Mouse (Mus musculus): ENCODE data around the gene Lcn8. TPM values are rescaled to one million over a fixed set of nuclear protein-coding genes. Genes with fewer than 3 reads are reported as not detected.
"Not testable (repeated sequence)": the region's sequence is repeated elsewhere in the genome, so short reads cannot be mapped to it uniquely, and the experiment has no call there.

Gene Lcn8
- total RNA-seq, 2 experiments from 2014 or later = not detected

DNA sequence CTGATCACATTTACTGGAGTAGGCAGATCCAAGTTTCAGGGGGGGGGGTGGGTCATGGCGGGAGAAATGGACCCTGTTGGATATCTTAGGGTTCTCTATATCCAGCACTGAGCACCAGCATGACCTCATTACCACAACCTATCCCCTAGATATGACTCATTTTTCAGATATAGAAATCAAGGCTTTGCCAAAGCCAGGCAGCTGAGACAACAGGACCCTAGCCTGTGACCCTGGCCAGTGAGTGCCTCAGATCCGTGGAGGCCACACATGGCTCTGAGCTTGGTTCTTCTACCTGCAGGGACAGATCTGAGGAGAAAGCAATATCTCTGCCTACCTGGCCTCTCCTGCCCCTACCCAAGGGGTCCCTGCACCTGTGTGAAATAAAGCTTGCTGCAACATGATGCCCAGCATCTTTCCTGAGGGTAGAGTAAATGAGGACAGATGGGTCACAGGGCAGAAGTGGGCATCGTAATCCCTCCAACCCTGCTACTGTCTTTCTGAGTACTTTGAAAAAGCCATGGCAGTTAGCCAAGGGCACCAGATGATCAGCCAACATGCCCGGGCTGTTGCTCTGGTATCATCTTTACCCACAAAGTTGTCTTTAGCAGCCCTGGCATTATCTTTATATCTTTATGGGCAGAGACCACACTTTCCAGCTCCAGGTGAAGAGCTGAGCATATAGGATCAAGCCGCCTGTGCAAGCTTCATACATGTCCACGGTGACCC is 8.5 kb downstream of the Lcn8 start:
- DNase-seq (ENCODE audit: low spot score in 2 of 2) = no peak
- intact Hi-C loops (cut with DNase I) = no loop called here

DNA sequence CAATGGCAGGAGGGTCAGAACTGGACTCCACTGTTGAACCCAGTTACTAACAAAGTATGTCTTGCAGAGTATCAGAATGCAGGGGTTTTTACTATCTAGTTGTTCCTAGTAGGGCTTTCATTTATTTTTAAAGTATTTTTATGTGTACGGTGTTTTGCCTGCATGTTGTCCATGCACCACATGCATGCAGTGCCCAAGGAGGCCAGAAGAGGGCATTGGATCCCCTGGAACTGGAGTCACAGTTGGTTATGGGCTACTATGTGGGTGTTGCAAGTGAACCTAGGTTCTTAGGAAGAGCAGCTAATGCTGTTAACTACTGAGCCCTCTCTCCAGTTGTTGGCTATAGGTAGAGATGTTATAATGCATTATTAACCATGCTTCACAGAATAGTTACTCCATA is 10.6 kb downstream of the Lcn8 start:
- intact Hi-C loops (cut with DNase I) = no loop called here
- DNase-seq (ENCODE audit: low spot score in 2 of 2) = peak; percentile 52 to 62

GRCm38 (mm10) chr2:25664125-25664524 is 11.2 kb downstream of the Lcn8 start:
- no peak for DNase-seq (ENCODE audit: low spot score in 2 of 2)
- intact Hi-C loops (cut with DNase I) = no loop called here

DNA sequence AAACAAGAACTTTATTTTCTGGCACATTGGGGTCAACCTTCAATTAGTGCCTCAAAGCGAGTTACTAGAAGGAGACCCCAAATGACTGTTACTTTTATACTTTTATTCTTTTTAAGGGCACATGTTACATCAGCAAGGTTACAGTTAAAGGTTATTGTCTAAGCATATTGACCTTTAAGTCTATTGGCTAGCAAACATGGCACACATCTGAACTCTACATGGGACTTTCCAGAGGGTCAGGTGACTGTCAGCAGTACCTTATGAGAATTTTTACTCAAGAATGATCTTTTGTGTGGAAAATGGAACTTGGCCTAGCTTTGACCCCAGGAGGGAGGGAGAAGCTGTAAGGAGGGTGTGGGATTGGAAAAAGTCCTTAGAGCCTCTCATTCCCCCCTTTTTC is 13.6 kb downstream of the Lcn8 start:
- DNase-seq (ENCODE audit: low spot score in 2 of 2) = no peak
- intact Hi-C loops (cut with DNase I) = no loop called here

DNA sequence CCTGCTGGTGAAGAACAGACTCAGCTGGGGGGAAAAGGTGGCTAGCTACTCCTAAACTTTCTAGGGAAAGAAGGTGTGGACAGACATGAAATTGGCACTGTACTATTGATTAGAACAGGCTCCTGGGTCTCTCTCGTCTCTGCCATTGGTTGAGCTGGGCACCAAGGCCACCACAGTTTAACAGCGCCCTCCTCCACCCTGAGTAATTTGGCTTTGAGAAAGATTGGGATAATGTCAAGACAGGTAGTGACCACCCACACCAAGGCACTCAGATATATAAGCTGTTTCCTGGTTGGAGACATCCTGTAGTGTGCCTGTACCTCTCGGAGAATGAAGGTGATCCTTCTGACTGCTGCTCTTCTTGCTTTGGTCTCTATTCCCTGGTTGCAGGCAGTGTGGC is 23.6 kb downstream of the Lcn8 start, which contains the start of gene Lcn6:
TSS of gene Lcn6 (plus strand) at position 301 of the 400 bp plus-strand sequence.
- intact Hi-C loops (cut with DNase I) = no loop called here
- DNase-seq (ENCODE audit: low spot score in 2 of 2) = no peak

DNA sequence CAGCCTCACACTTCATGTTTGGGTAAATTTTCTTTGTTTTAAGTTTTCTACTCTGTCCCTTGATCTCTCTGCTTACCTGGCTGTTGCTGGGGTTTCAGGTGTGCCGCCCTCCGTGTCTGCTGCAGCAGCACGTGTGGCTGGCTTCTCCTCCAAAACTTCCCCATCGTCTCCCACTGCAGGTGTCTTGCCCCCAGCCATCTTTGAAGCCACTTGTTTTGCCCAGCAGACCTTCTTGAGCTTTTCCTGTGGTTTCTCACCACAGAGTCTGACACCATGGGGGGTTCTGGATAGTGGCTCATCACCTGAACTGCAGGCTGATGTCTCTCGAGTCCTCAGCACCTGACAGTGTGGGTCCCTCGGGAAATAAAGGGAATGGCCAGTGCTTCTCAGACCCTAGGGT is 26.6 kb downstream of the Lcn8 start:
- intact Hi-C loops (cut with DNase I) = no loop called here
- DNase-seq (ENCODE audit: low spot score in 2 of 2) = no peak

- no peak for DNase-seq (ENCODE audit: low spot score in 2 of 2)
- intact Hi-C loops (cut with DNase I) = no loop called here
Measured at GRCm38 (mm10) chr2:25682426-25682825, 29.5 kb downstream of the Lcn8 start, which contains the start of gene Lcn10. TSS of gene Lcn10 (plus strand) at chr2:25682726.

DNA sequence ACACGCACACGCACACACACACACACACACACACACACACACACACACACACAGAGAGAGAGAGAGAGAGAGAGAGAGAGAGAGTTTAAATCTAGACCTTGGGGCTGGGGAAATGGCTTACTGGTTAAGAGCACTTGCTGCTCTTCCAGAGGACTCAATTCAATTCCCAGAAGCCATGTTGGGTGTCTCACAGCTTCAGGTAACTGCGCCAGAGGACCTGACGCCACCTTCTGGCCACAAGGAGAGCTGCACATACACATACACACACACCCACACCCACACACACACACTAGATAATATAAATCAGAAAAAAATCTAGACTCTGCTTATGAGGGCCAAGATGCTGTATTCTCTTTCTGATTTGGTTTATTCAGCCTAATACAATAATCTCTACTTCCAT is 34.0 kb downstream of the Lcn8 start:
- intact Hi-C loops (cut with DNase I) = no loop called here
- no peak for DNase-seq (ENCODE audit: low spot score in 2 of 2)

DNA sequence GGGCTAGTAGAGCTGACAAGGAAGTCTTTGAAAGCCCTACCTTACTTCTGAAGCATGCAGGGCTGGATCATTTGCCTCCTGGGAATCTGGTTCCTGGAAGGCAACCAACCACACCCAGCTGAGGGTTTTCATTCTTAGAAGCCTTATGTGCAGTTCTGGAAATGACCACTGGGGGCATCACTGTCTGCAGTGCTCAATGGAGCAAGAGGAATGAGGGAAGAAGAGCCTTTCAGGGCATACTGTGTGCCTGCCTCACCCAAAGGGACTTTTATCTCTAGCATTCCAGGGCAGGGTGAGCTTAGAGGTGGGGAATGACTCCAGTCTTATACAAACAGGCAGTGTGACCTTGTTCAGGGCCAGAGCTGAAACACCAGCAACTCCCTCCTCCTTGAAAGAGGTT is 41.7 kb downstream of the Lcn8 start:
- DNase-seq (ENCODE audit: low spot score in 2 of 2) = peak; percentile 28 to 72
- intact Hi-C loops (cut with DNase I) = no loop called here

GRCm38 (mm10) chr2:25696951-25697350 is 44.0 kb downstream of the Lcn8 start:
- DNase-seq (ENCODE audit: low spot score in 2 of 2) = no peak
- intact Hi-C loops (cut with DNase I) = no loop called here

DNA sequence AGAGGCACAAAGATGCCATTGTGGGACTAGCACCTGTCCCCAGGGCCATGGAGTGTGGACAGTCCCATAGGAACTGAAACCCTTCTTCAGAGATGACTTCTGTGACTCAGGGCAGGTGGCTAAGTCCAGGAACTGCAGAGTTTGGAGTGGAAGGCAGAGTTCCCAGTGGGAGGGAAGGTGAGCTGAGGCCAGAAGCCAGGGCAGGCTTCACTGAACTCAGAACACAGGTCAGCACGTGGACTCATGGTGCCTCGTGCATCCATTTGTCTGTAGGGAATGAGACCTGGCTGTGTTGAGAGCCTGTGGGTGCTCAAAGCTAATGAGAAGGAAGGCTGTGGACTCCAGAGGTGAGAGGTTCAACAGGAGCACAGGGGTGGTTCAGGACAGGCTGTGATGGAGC is 45.8 kb downstream of the Lcn8 start:
- intact Hi-C loops (cut with DNase I) = no loop called here
- DNase-seq (ENCODE audit: low spot score in 2 of 2) = no peak

DNA sequence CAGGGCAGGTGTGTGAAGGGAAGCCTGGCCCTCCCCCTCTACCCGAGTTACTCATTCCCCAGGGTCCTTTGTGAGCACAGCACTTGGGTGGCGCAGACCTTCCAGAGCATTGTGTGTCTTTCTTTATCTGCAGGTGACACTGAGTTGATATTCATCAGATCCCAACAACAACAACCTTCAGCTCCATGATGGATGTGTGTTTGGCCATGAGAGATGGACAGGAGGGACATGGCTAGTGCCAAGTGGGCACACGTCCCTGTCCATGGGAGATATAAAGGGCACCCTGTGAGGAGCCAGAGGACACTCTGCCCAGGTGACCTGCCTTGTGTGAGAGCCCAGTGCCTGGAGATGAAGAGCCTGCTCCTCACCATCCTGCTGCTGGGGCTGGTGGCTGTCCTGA is 46.8 kb downstream of the Lcn8 start, which contains the start of gene Obp2a:
TSS of gene Obp2a (plus strand) at position 301 of the 400 bp plus-strand sequence.
- intact Hi-C loops (cut with DNase I); DNase-seq (ENCODE audit: low spot score in 2 of 2): not testable (repeated sequence)

GRCm38 (mm10) chr2:25701001-25701400 is 48.1 kb downstream of the Lcn8 start:
- intact Hi-C loops (cut with DNase I) = no loop called here
- DNase-seq (ENCODE audit: low spot score in 2 of 2) = no peak

GRCm38 (mm10) chr2:25703706-25704105 is 50.8 kb downstream of the Lcn8 start:
- no peak for DNase-seq (ENCODE audit: low spot score in 2 of 2)
- intact Hi-C loops (cut with DNase I) = no loop called here

Other genes starting within 250 kb of the Lcn8 start
- under 1 TPM; 0.26 to 0.27 TPM for gene Fut7, start 229.9 kb upstream of the Lcn8 start, total RNA-seq (2021)
- gene Abca2, start 224.4 kb upstream of the Lcn8 start, total RNA-seq (2021) = 100 to 1,000 TPM; 137 to 152 TPM
- gene Clic3, start 196.3 kb upstream of the Lcn8 start, total RNA-seq (2021) = 1 to 10 TPM in 1 of 2 experiments, under 1 TPM in 1; 0.59 to 1.2 TPM
- gene Paxx, start 192.0 kb upstream of the Lcn8 start, total RNA-seq (2021) = 10 to 100 TPM; 64.1 to 66.3 TPM
- 1,000 to 10,000 TPM; 1,462 to 1,765 TPM for gene Ptgds, start 183.1 kb upstream of the Lcn8 start, total RNA-seq (2021)
- not detected for gene Lcn12, start 159.2 kb upstream of the Lcn8 start, total RNA-seq (2021)
- gene Fbxw5, start 152.4 kb upstream of the Lcn8 start, total RNA-seq (2021) = 100 to 1,000 TPM; 141 to 142 TPM
- gene C8g, start 151.4 kb upstream of the Lcn8 start, total RNA-seq (2021) = 1 to 10 TPM in 1 of 2 experiments, under 1 TPM in 1; 0.59 to 1.6 TPM
- gene Traf2, start 106.2 kb upstream of the Lcn8 start, total RNA-seq (2021) = 1 to 10 TPM; 9.1 to 9.5 TPM
- gene Edf1, start 95.3 kb upstream of the Lcn8 start, total RNA-seq (2021) = 100 to 1,000 TPM; 190 to 202 TPM
- gene Mamdc4, start 78.3 kb upstream of the Lcn8 start, total RNA-seq (2021) = 1 to 10 TPM; 1.8 to 2.1 TPM
- 100 to 1,000 TPM in 1 of 2 experiments, 10 to 100 TPM in 1; 93.5 to 105 TPM for gene Phpt1, start 77.9 kb upstream of the Lcn8 start, total RNA-seq (2021)
- 100 to 1,000 TPM; 123 to 129 TPM for gene Ajm1, start 71.4 kb upstream of the Lcn8 start, total RNA-seq (2021)
- gene Rabl6, start 44.6 kb upstream of the Lcn8 start, total RNA-seq (2021) = 100 to 1,000 TPM; 117 to 118 TPM
- not detected for gene Ccdc183, start 35.4 kb upstream of the Lcn8 start, total RNA-seq (2021)
- 10 to 100 TPM; 27.2 to 27.7 TPM for gene Tmem141, start 31.1 kb upstream of the Lcn8 start, total RNA-seq (2021)
- gene Fcna, start 25.1 kb upstream of the Lcn8 start, total RNA-seq (2021) = 1 to 10 TPM in 1 of 2 experiments, under 1 TPM in 1; 0.72 to 1.1 TPM
- not detected for gene Lcn5, start 4.8 kb downstream of the Lcn8 start, total RNA-seq (2021)
- not detected for gene Lcn6, start 23.7 kb downstream of the Lcn8 start, total RNA-seq (2021)
- gene Lcn10, start 29.6 kb downstream of the Lcn8 start, total RNA-seq (2021) = not detected
- gene Obp2a, start 46.9 kb downstream of the Lcn8 start, total RNA-seq (2021) = not detected
- 10 to 100 TPM; 85.8 to 98.2 TPM for gene Bmyc, start 53.6 kb downstream of the Lcn8 start, total RNA-seq (2021)
- not detected for gene Obp2b, start 83.9 kb downstream of the Lcn8 start, total RNA-seq (2021)
- not detected for gene Lcn3, start 112.4 kb downstream of the Lcn8 start, total RNA-seq (2021)
- gene Lcn11, start 123.9 kb downstream of the Lcn8 start, total RNA-seq (2021) = not detected
- gene Gm13539, start 129.1 kb downstream of the Lcn8 start, total RNA-seq (2021) = not detected
- gene Glt6d1, start 162.7 kb downstream of the Lcn8 start, total RNA-seq (2021) = not detected
- not detected for gene Lcn9, start 170.0 kb downstream of the Lcn8 start, total RNA-seq (2021)
- gene Sohlh1, start 194.1 kb downstream of the Lcn8 start, total RNA-seq (2021) = not detected
- 100 to 1,000 TPM; 114 to 120 TPM for gene Kcnt1, start 210.6 kb downstream of the Lcn8 start, total RNA-seq (2021)

Measured in left cerebral cortex, postnatal 14 days (tissue).